Mouse (Mus musculus) gastrocnemius, postnatal 4 days (tissue): ENCODE results near the gene Hmx3. TPM values are rescaled to one million over a fixed set of nuclear protein-coding genes. Genes with fewer than 3 reads are reported as not detected.

ENCODE experiments used
- DNase-seq, 2 experiments: peaks; one replicate each; pipeline ENCODE4 v3.0.0; 2021 to 2022; ENCODE audit warnings: low spot score in 2 of 2, mixed read lengths in 2 of 2
- total RNA-seq, 2 experiments: library from RNA; stranded (reverse); gene quantifications; 2 replicates each; pipeline ENCODE4 v1.2.3; 2021

The Hmx3 gene
- total RNA-seq, 2 experiments from 2014 or later = not detected

DNA sequence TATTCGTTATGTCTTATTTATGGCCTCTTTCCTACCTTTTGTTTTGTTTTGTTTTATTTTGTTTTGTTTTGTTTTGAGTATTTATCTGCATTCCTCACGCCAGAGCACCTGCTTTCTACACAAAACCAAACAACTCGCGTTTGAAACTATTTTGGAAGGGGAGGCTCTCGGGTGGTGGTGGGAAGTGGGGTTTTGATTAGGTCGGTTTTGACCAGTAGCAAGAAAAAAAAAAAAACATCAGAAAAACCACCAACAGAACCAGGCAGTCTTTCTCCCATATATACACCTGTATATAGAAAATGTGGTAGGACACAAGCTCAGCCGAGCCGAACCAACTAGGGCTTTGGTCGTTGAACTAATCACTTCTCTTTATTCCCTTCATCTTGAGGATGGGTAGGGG, 13.4 kb downstream of the Hmx3 start:
- no peak for DNase-seq

- no peak for DNase-seq
Measured at GRCm38 (mm10) chr7:131556541-131557271, 14.0 kb downstream of the Hmx3 start.

GRCm38 (mm10) chr7:131557751-131558150, 15.1 kb downstream of the Hmx3 start:
- DNase-seq = no peak

GRCm38 (mm10) chr7:131559986-131560696, 17.5 kb downstream of the Hmx3 start, which contains the start of gene Bub3:
TSS of gene Bub3 (plus strand) at chr7:131560222.
- peak; percentile 68 to 87 for DNase-seq

- DNase-seq = no peak
Measured at GRCm38 (mm10) chr7:131560697-131561042, 18.0 kb downstream of the Hmx3 start.

DNA sequence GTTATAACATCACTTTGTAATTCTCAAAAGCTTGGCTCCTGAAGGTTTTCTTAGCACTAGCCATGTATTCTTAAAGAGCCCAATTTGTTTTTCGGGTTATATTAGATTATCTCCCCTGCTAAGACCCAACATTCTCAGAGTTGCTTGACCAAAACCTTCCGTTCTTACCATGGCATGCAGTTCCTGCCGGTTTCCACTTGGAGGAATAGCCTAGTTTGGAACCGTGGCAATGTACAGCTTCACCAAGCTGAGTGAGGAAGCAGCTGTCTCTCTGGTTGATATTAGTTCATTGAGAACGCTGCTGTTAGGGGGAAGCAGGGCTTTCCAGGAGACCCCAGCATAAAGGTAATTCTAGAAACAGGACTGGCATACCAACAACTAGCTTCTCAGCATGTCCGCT, 32.6 kb downstream of the Hmx3 start:
- no peak for DNase-seq

DNA sequence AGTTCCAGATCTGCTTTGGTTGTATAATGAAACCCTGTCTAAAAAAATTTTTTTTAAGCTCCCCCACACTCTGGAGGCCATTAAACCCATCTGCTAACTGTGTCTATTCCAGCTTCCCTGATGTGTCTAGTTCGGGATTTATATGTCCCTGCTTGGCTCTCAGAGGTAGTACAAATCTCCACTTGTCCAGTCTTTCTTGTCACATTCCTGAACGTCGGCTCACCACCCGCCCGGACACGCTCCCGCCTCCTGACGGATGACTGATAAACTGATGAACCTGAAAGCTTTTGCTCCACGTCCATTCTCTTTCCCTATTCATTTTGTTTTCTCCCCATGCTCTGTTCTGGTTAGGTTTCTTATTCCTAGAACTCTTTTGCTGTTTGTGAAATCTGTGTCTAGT, 39.5 kb downstream of the Hmx3 start:
- no peak for DNase-seq

- no peak for DNase-seq
Measured at GRCm38 (mm10) chr7:131585551-131585950, 42.9 kb downstream of the Hmx3 start.

Other genes with a start within 250 kb of the Hmx3 start
- gene Cuzd1, start 220.6 kb upstream of the Hmx3 start, total RNA-seq = not detected
- gene Fam24b, start 213.4 kb upstream of the Hmx3 start, total RNA-seq = not detected
- gene Fam24a, start 209.0 kb upstream of the Hmx3 start, total RNA-seq = not detected
- gene 2310057M21Rik, start 180.1 kb upstream of the Hmx3 start, total RNA-seq = 10 to 100 TPM; 13.7 to 19.7 TPM
- gene Pstk, start 171.7 kb upstream of the Hmx3 start, total RNA-seq = 10 to 100 TPM; 28.5 to 34.0 TPM
- gene Ikzf5, start 132.3 kb upstream of the Hmx3 start, total RNA-seq = 10 to 100 TPM; 27.0 to 32.2 TPM
- 10 to 100 TPM; 76.4 to 77.9 TPM for gene Acadsb, start 132.3 kb upstream of the Hmx3 start, total RNA-seq
- gene Hmx2, start 5.9 kb downstream of the Hmx3 start, total RNA-seq = not detected
- gene Bub3, start 17.4 kb downstream of the Hmx3 start, total RNA-seq = 10 to 100 TPM; 46.6 to 54.8 TPM